Mouse (Mus musculus): ENCODE measurements around the gene Slc16a1.

DNA sequence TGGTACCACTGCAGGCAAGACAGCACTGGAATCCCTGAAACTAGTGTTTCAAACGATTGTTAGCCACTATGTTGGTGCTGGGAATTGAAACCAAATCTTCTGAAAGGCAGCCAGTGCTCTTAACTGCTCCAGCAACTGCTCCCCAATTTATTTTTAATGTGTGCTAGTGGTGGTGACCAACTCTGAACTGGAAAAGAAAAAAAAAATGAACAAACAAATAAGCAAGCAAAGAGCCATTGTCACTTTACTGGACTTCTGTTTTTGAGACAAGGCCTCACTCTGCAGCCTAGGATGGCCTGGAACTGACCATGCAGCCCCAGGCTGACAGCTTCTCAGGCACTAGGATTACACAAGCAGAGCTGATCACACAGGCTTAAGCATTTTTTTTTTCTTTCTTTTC, 16.6 kb upstream of the Slc16a1 start:
- no peak for TF ChIP-seq POLR2A (IDR thresholded peaks at IDR 0.05; ENCODE audit: borderline replicate concordance, control insufficient read depth, low read depth, low read length)
- TF ChIP-seq CTCF (IDR thresholded peaks at IDR 0.05; ENCODE audit: control insufficient read depth, insufficient read depth, low read length): no peak

Measured in bone marrow, adult 2 months (tissue).